Mouse (Mus musculus): Measurements from ENCODE around the gene Defb46.

DNA sequence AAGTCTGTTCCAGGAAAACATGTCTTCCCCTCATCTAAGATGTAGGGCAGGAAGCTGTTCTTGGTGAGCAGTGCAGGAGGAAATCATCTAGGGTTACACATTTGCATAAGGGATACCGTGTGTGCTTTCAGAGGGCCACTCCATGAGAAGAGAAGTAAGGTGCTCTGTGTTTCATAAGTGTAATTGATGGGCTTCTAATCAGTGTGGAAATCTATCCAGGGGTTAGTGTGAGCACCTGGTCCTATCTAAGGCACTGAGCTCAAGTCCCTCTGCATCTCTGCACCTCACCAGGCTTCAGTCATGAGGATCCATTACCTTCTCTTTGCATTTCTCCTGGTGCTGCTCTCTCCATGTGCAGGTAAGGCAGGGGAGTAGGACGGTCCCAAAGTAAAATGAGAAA lies at the start of gene Defb46:
- TF ChIP-seq CTCF (IDR thresholded peaks at IDR 0.05) (no peak), EP300 (IDR thresholded peaks at IDR 0.05) (no peak)

Data from lung, postnatal 0 days (tissue).